Mouse (Mus musculus): ENCODE data around the gene Rrp12.

DNA sequence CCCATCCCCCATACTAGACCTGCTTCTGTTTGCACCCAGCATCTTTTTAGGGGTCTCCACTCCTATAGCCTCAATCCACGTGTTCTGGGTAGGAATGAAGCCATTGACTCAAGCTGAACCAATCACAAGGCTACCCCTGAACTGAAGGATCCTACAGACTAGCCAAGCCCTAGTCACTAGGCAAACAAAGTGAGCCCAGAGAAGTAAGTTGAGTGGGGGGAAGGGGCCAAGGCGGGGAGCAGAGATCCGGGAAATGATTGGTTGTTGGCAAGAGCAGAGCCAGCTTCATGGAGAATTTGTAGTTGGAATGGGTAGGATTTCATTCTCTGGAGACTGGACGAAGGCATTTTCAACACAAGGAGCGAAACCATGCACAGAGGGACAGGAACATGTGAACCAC lies 79.1 kb downstream of the Rrp12 start:
- TF ChIP-seq CTCF (IDR thresholded peaks at IDR 0.05; ENCODE audit: extremely low read depth, insufficient read depth, insufficient read length, insufficient replicate concordance) (no peak), POLR2A (IDR thresholded peaks at IDR 0.05; ENCODE audit: low read depth, low read length) (no peak)
